Mouse (Mus musculus): ENCODE data around the gene Lyrm9.
A peak's percentile ranks its signal among the peaks of the same experiment; 100 is the strongest.

The Lyrm9 gene

DNA sequence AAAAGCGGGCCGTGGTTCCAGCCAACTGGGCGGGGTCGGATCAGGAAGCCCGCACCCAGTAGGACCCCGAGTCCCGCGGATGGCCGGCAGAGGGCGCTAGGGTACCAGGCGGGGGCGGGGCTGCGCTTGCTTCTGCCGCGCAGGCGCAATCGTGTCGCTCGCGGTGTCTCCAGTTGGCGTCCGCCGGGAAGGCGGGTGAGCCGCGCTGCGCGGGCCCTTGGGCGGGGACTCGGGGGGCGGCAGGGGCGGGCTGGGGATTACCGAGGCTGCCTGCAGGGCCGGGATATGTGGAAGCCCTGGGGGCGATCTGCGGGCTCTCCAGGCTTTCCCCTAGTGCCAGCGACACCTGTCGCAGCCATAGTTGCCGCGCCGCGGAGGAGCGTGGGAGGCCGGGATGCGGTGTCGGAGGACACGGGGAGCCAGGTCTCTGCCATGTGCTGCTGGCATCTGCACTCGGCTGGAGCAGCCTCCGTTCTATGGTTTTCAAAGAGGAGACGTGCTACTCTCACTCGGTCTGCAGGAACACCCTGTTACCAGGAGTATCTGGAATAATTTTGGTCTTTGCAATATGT lies at the start of gene Lyrm9:
Lyrm9 (plus strand) TSS at position 143 of the 572 bp plus-strand sequence.
- peak; percentile 99 for DNase-seq

- no peak for DNase-seq
Measured at GRCm38 (mm10) chr11:78777851-78778680, 48.3 kb upstream of the Lyrm9 start.

DNA sequence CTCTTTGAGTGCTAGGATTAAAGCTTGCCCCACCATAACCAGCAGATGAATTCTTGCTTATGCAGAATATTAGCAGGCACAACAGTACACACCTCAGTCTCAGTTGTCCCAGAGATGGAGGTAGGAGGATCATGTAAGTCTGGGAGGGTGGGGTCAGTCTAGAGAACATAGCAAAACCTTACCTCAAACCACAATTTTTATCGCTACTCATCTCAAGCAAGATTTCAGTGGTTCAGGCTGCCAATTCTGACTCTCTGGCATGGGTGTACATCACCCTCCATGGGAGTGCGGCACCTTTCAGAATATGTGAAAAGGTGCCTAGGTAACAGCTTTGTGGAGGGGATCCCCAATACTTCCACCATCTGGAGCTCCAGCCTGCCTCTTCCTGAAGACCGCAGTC lies 46.4 kb upstream of the Lyrm9 start:
- no peak for DNase-seq

- no peak for DNase-seq
Measured at GRCm38 (mm10) chr11:78780571-78780970, 45.8 kb upstream of the Lyrm9 start.

DNA sequence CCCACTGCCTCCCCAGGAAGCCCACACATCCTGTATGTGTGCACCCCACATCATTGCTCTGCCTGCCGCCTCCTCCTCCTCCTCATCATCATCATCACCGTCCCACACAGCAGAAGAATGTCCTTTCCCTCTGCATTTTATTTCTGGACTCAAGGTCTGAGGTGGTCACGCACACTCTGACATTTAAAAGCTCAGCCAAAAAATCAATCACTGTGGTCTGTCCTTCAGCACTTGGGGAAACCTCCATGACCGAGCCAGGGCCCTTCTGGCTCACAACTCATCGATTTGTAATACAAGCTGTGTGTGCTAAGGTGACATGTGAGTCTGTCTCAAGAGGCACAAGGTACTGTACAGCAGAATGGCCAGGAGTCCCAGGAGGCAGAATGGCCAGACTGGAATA lies 44.1 kb upstream of the Lyrm9 start:
- no peak for DNase-seq

DNA sequence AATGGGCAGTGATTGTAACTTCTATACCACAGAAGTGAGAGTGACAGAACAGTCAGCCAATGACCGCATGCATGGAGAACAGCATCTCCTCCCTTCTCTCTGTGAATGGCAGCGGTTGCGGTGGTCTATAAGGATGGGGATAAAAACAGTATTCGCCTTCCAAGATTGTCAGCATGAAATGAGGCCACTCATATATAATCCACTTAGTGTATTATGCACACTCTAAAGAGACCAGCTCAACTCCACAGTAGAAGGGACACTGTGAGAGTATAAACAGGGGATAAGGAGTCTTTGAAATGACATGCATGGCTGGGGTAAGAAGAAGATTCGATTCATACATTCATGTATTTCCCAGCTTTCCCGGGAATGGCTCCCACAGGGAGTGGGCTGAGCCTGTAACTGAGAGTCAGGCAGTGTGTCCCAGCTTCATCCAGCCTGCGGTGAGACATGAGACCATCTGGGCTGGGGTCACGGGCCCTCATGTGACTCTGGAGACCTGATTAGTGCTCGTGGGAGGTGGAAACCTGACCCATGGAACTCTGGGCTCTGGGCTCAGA lies 43.5 kb upstream of the Lyrm9 start:
- DNase-seq, result no peak

DNA sequence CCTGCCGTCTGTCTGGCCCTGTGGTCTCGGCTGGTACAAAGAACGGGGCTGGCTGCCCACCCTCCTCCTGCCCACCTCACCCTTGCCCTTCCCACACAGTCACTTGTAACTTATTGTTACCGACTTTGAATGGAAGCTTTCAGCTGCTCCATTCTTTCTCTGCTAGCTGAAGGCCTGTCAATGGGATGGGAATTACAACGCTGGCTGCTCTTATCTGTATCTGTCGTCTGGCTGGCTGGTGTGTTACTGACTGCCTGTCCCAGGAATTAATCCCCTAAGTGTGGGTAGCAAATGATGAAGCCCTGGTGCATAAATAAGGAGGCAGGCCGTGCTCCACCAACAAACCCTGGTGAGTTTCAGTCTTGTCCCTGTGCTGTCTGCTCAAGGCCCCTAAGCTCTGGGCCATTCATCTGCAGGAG lies 40.4 kb upstream of the Lyrm9 start:
- no peak for DNase-seq

DNA sequence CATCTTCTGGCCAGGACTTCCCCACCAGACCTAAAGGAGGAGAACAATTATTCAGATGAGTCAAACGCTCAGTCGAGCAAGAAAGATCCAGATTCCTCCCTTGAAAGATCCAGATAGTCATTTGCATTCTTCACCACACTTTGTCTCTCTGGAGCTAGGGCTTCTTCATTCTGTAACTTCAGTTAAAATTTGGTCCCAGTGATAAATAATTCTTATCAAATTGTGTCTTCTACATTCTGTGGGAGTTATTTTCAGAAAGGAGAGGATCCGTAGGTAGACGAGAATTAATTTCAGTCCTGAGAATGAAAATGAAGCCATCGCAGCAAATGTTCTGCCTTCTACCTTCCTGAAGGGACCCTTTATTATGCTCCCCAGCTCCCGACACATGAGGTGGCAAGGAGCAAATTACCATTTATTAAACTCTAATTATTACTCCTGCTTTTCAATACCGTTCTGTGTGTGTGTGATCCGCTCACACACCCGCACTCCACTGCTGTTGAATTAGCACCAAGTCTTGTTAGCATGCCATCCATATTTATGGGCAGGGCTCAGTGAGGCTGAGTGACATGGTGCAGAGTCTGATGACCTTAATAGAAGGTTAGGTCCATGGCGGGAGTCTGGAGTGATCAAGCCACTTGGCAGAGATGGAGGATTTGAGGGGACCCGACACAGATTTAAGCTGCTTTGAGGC lies 36.9 kb upstream of the Lyrm9 start:
- no peak for DNase-seq

- peak; percentile 72 for DNase-seq
Measured at GRCm38 (mm10) chr11:78791582-78791981, 34.8 kb upstream of the Lyrm9 start.

DNA sequence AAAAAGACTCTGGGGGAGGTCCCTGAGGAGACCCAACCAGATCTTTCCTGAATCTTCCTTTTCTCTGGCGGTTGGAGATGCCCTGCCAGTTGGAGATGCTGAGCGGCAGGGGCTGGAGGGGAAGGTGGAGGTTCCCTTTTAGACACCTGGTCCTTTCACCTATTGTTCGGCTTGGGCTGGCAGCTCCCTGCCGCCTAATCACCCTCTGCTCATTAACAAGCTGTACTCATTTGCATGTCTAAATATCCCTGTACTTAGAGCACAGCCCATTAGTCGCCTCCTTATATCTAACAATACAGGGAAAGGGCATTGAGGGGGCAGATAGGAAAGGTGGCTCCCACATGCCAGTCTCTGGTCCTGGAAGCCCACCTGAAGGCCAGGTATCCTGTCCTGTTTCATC lies 34.3 kb upstream of the Lyrm9 start:
- DNase-seq, result no peak

DNA sequence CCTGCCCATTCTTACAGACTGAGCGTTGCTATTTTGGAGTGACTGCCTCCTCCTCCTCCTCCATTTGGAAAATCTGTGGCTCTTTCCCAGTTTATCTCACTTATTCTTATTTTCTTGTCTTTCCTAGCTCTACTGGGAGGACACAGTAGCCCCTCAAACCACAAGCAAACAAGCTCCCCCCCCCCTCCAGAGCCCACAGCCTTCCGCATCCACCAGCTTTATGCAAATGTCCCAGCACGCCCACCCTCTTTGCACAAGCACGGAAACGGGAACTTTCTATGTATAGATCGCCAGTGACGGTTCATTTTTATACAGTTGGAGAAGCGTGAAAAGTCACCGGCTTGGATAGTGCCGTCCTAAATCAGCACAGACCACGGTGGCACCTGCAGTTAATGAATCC lies 33.9 kb upstream of the Lyrm9 start:
- no peak for DNase-seq

DNA sequence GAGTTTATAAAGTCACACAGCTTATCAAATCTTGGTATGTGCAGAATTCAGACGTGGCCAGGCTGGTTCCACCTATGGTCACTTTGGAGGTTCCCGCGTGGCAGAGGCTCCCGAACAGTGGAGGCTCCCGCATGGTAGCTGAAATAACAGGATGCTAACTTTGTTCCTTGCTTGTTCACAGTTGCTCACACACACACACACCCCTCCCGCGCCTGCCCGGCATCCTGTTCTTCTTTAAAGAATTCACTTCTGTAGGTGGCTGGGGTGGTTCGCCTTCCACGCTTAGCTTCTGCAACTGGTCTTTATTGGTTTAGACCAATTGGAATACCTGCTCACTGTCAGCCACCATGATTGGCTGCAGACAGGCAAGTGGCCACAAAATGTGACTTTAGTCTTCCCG lies 33.3 kb upstream of the Lyrm9 start:
- DNase-seq, result no peak

DNA sequence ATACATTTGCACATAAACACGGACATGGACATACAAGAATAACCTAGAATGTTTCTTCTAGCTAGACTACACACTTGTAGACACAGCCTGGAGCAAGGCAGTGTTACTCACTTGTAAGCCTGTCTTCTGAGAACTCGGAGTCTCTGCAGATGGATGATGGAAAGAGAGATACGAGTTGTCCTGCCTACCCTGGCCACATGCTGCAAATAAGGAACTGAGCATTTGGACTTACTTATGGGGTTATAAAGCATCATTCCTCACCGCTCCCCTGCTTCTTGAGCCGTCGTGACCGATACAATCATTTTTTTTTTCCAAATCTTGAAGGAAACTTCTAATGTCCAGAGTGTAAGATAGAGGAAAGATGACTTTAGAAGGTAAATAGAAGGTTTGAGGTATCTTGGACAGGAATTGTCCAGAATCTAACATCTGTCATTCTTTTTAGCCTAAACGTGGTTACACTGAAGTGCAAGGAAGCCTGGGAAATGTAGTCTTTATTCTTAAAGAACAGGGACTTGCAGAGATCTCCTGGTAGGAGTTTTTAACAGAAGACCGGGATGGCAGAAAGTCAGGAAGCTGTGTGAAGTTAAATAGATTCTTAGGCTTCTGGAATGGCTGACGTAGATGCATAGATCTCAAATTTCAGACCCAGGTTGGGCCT lies 30.2 kb upstream of the Lyrm9 start:
- DNase-seq, result no peak

GRCm38 (mm10) chr11:78801094-78801493 lies 25.3 kb upstream of the Lyrm9 start:
- DNase-seq, result no peak

GRCm38 (mm10) chr11:78803587-78804316 lies 22.6 kb upstream of the Lyrm9 start:
- DNase-seq, result peak; percentile 76

- DNase-seq, result no peak
Measured at GRCm38 (mm10) chr11:78804551-78804950, 21.8 kb upstream of the Lyrm9 start.

DNA sequence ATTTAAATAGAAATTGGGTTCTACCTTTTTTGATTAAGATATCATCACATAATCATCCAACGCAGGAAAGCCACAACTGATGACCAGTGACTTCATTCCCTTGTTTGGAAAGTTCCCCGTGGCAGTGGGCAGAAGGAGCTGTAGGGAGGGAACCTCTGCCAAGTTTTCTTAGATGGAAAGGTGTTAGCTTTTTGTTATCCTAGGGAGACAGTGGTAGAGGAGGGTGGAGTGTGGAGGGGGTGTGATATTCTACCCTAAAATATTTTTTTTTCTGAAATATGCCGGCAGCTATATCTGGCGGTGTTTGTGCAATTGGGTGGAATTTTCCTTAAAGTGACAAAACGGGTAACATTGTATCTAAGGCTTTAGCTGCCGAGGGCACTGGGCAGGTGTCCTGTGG lies 21.2 kb upstream of the Lyrm9 start:
- no peak for DNase-seq

GRCm38 (mm10) chr11:78805691-78806137 lies 20.7 kb upstream of the Lyrm9 start:
- DNase-seq, result no peak

GRCm38 (mm10) chr11:78807341-78808108 lies 18.9 kb upstream of the Lyrm9 start:
- DNase-seq, result no peak

DNA sequence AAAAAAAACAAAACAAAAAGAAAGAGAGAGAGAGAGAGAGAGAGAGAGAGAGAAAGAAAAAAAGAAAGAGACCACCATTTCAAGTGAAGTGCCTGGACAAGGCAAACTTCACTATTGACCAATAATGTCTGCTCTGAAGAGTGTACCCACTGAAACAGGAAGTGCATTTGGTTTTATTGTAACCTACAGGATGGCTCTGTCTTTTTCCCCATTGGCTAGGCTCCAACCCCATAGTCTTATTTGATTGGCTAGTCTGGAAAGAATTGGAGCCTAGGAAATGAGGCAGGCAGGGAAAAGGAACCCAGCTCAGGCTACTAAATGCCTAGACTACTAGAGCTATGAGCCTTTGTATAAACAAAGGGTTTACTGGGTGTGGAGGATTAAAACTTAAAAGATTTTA lies 17.0 kb upstream of the Lyrm9 start:
- DNase-seq, result no peak

DNA sequence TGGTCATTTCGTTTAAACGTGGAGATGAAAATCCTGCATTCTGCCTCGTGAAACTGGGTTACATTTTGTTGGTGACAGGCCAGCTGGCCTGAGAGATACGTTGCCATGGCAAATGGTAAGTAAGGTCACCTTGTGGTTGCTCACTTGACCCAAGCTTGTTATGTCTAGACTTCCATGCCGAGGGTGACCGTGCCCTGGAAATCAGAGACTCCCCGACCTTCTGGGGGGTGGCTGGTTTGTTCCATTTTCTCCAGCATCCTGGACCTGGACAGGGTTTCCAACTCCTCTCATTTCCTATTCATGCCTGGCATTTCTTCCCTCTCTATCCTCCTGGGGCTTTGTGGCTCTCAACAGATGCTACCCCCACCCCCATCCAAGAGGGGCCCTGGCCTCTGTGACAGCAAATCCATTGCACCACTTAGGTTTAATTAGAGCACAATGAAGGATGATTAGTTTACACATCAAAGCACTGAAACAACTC lies 11.9 kb upstream of the Lyrm9 start:
- DNase-seq, result no peak
